Mouse (Mus musculus) embryo, embryonic 9.5 days (tissue): ENCODE measurements at regions not wholly inside any gene's neighbourhood (a gene's known extent, or its start where the extent isn't known, plus 50 kb on each side); places are given as distances from the start of the nearest gene placed in this dataset.
A peak's percentile ranks its signal among the peaks of the same experiment; 100 is the strongest.

ENCODE experiments used
- DNase-seq: peaks from one replicate; pipeline ENCODE4 v3.0.0-alpha.2; 2017; ENCODE audit errors: extremely low spot score

DNA sequence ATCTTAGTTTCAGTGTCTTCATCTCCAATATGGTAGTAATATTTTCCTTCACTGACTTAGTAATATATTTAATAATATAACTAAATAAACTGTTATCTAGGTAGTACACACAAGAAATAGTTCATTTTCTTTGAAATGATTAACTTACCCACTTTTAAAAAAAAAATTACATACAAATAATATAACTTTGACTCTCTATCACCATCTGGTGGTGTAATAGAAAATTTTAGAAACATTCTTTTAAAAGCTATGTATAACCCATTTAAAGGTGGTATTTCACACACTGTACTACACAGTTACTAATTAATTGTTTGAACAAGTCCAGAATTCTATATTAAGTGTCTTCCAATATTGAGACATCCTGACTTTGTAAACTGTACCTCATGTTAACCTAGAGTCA, 53.9 kb upstream of the Olfr266 start:
- DNase-seq: no peak

DNA sequence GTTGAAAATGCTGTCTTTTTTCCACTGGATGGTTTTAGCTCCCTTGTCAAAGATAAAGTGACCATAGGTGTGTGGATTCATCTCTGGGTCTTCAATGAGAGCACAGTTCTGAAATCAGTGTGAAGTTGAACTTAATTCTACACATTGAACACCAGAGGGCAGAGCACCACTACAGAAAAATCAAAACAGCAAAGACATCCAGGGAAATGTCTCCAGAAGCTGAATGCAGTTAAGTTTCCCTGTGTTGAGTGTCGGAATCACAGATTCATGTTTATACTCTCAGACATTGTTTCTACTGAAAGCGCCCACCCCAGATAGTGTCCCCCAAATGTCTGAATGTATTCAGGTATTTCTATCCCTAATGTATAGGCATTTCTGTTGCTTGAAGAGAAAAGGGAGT, 77.1 kb upstream of the Olfr266 start:
- DNase-seq: peak; percentile 23

DNA sequence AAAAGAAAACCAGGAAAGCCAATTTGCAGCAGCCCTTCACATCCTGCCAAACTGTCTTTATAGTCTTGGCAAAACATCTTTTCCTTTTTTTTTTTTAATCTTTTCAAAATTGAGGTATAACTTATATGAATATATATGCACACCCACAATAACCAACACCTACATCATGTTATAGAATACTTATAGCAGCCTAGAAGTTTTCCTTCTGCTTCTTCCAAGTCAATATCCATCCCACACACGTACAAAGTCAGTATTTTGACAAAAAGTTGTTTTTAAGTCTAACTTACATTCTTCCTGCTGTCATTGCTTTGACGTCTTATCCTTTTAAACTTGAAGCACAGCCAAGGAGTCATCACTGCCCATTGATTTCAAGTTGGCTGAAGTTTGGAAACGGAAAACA, 80.6 kb upstream of the Olfr266 start:
- DNase-seq: no peak

DNA sequence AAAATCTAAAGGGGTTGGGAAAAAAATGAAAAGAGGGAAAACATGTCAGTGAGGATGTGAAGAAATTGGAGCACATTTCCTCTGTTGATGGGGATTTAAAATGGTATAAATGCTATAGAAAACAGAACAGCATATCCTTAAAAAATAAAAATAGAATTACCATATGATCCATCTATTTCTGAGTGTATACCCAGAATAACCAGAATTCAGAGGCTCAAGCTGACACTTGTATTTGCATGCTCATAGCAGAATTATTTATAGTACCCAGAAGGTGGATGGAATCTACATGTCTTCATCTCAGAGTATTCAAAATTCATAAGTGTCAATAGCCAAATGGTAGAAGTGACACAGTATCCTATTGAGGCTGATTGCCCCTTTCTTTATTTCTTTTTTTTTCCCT, 99.9 kb upstream of the Kcna3 start:
- DNase-seq: no peak

DNA sequence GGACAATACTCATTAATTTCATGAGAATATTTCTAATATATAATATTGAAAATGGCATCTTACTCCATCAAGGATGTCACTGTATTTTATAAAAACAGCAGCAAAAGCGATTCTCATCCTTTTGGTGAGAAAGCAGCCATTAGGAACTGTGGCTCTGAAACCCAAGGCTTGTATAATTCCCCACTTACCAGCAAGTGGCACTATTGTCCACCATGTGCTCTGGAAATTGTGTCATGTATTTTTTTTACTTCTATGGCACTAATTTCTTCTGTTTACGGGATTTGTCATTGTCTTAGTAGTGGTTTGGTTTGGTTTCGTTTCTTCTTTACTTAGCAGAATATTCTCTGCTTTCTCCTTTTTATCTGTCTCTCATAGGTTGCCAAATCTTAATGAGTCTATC, 95.9 kb upstream of the Kcna3 start:
- no peak for DNase-seq

DNA sequence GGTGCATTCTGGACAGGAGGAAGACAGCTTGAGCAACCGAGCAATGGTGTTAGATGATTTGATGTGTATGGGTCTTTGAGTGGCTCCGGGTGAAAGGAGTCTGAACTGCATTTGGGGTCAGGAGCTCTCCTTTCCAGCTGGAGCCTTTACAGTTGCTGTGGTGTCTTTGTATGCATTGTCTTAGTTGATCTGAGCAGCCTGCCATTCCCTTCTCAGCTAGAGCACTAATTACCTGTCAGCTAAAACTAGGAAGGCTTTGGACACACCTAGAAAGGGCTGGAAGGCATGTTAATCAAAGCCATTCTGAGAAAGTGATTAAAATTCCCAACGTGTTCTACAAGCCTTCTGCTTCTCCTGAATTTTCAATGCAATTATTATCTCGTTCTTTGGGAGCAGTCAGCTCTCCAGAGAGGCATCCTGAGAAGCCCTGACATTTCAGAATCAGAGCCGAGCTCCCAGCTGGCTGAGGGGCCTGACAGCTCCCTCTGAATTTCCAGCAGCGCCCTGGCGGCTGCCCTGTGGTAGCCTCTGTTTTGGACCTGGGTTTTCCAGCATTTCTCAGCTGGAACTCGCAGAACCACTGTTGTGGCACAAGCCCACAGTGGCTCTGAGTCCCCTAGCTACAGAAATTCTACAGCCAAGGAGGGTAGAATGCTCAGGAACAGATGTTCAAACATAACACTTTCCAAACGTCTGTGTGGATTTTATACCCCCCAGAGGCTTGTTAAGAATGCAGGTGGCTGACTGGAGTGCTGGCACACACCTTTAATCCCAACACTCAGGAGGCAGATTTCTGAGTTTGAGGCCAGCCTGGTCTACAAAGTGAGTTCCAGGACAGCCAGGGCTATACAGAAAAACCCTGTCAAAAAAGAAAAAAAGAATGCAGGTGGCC, 80.2 kb upstream of the Kcna3 start:
- no peak for DNase-seq

DNA sequence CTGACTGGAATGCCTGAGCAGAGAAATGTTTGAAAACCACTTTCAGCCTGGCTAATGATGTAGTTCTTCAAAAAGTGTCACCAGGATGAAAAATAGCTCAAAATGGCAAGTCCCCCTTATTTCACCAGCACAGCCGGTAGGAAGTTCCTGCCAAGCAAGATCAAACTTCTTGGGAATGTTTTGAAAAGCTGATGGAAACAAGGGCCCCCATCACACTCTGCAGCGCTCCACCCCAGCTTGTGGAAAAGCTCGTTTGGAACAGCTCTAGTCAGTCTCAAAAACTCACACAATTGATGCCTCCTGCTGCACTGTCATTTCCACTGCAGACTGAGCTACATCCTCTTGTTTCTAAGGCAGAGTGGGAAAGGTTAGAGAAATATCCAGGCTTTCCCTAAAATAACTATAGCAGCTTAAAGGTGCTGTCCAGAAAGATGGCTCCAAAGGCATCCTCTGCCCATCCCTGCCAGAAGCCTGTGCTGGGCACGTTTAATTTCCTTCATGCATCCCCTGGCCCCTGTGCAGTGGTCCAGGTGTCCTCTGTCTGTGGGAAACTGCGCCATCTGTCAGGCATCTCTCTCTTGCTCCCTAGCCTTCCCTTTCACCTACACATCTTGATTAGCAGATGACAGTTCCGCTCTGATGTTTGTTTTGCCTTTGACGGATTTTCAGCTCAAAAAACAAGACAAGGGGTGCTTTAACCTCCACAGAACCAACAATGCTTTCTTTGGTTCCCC, 78.6 kb upstream of the Kcna3 start:
- DNase-seq: no peak

DNA sequence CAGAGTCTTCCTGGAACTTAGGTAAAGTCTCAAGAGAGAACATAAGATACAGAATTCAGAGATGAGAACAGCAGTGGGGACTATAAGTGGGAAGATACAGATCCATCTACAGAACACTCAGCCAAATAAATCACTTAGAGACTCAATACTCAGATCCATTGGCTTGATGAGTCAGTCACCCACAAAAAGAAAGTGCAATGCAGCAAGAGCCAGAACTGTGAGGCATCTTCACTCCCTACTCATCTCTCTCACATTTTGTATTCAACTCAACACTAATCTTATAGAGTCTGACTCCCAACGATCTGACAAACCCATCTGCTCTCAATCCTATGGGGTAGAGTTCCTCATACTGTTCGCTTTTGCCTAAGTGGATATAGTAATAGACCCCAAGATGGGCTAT, 77.8 kb upstream of the Kcna3 start:
- DNase-seq: no peak

DNA sequence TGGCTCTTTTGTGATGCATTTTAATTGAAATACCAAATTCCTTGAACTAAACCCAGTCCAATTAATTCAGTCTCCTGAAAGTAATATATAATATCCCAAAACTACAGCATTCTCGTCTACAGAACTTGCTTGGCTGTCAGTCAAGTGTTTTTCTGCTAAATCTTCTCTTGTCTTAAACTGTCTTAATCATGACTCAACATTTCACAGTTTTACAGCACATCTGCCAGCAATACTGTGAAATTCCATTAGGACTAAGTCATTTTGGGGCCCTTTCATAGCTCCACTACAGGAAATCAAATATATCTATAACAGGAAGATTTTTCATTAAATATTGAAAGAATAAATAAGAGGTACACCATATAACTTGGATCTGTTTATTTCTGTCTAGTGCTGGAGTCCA, 75.4 kb upstream of the Kcna3 start:
- no peak for DNase-seq

DNA sequence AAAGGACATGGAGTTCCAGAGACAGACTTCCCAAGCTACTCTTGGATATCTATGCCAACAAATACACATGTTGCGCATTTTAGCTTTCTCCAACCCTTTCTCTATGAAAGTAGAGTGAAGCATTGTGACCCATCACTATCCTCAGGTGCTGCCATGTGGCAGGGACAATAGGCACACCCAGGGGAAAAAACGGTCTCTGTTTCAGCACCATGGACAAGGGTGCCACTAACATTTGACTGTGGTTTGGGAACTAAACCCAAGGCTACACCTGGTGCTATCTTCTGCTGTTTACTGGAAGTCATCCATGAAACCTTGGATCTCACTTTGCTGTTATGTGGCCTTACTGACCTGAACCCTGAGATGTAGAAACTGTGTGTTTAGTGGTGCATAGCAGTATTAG, 73.5 kb upstream of the Kcna3 start:
- DNase-seq: peak; percentile 25

DNA sequence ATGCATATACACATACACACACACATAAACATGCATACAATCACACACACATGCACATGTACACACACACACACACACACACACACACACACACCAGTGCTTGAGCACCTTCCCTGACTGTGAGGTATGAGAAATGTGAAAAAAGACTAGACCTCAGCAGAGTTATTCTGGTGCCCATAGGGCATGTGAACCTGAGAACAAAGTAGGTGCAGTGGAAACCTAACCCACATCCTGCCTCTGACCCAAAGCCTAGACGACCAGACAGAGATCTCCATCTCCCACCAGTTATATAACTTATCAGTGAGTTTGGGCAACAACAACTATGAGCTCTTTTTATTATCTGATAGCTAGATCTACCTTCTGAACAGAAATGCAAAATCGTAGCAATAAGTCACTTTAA, 69.8 kb upstream of the Kcna3 start:
- DNase-seq: no peak

DNA sequence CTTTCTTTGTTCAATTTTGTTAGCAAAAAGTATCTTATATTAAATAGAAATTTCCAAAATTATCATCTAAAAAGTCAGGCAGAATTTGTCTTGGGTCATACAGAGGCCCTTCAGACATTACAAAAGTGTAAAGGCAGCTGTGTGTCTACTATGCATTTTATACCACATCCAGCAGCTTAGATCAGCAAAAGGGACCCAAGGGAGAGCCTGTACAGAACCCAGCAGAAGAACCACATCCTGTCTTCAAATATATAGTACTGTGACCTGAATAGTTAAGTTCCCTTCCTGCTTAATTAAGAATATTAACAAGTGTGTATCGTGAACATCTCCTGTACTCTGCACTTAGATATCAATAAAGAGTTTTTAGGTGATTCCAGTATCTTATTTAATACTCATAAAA, 68.5 kb upstream of the Kcna3 start:
- DNase-seq: no peak

DNA sequence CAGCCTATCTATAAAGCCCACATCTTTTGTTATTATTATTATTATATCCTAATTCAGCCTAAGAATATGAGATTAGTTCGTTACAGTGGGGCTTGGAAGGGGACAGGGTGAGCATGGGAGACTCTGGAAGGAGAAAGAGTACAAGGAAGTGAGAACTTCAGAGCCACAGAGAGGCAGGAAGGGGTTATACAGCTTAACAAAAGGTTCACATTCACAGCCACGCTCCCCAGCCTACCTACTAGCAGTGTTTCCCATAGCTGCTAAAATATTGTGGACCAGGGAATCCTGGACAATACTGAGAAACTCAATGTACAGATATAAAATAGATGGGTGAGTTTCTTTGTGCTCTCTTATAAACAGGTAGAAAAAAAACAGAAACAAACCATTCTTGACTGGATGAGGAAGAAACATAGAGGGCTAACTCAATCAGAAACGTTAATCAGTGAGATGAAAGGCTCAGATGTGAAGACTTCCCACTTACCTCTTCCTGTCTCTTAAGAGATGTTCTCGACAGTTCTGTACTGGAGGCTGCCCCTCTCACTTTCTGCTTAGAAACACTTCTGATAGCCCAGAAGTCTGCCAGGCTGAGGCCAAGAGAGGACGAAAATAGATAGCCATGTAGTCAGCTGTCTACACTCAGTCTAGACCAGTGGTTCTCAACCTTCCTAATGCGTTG, 61.7 kb upstream of the Kcna3 start:
- DNase-seq: no peak

DNA sequence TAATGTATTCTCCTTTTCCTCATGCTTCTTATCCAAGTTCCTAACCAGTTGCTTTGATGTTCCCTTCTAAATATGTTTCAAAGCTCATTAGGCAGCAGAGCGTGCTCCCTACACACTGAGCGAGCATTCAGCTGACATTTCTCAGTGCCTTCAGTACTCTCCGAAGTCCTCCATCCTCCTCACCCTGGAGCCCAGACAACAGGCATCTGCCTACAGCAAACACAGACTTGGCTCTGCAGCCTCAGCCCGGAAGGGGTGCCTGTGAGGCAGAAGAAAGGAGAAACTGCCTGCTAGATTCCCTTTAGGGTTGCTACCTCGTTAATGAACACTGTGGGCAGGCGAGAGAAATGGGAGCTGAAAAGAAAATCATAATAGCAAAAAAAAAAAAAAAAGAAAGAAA, 57.2 kb upstream of the Kcna3 start:
- DNase-seq: no peak

DNA sequence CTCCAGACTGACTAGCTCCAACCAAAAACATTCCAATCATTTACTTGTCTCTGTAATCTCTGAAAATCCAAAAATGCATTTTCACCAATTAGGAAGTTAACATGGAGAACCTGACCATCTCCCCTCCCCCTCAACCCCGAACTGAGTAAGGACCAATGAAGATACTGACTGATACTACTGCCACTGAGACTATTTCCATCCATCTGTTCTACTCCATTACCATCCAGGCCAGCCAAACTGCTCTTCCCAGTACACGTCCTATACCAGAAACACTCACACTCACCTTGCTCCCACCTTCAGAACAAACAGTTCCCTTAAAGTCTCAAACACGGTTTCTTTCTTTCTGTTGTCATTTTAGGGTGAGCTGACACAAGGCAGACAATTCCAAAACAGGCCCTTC, 55.1 kb upstream of the Kcna3 start:
- DNase-seq: no peak

DNA sequence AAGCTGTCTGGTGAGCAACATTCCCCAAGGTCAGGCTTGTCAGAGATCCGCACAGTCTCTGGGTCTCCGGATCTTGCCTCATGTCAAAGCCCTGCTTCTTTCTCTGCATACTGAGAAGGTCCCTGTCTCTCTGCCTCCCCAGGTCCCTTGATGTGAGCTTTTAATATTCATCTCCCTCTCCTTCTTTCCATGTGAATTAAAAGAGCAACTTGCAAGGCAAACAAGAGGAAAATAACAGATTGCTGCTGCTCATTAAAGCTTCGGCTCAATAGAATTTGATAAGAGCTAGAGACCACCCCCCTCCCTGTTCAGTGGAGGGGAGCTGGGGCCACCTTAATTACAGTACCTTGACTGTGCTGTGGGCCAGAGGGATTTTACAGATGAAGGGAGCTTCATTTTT, 54.6 kb upstream of the Kcna3 start:
- no peak for DNase-seq

DNA sequence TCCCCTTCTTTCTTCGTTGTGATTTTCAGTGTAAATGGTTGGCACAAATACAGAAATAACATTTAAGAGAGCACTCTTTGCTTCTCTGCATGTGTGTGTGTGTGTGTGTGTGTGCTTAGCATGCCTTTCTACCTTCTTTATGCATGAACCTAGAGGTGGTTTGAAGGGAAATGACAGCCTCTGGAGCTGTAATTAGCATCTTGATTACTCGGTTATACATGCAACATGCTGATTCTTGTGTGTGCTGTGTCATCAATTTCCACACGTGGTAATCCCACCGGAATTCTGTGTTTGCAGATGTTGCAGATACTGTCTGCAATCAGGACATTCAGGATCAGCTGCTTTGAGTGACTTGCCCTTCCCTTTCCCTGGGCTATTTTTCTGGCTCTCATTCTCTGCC, 51.7 kb upstream of the Kcna3 start:
- no peak for DNase-seq
